Mouse (Mus musculus): ENCODE measurements around the gene Bmper.
A peak's percentile ranks its signal among the peaks of the same experiment; 100 is the strongest.

Bmper gene

DNA sequence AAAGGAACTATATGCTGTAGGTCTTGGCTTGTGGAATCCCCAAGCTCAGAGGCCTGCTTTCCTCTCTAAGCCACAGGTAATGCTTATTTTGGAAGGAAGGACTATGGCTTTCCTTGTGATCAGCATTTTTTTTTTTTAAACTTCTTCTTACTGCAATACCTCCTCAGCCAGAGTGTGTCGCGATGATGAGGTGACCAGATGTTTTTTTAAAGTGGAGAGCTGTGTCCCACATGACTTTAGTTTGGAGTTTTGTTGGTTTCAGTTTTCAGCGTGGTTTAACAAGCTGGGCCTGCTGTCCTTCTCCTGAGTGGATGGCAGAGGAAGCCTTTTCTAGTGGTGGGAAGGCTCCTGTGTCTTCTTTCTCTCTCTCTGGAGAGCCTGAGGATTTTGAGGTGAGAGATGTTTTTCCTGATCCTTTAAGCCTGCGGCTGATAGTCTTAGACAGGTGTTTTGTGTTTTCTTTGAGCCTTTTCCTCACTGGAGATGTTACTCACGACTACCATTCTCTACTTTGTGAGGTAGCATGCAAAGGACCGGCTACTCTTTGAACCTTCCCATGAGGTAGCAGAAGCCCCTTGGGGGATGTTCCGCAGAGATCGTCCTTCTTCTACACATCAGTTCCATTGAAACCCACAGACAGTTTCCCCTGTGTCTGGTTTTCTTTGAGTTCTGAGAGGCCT is 74.8 kb downstream of the Bmper start:
- peak; percentile 48 for DNase-seq (ENCODE audit: low read depth, low spot score)

GRCm38 (mm10) chr9:23300376-23300775 is 77.5 kb downstream of the Bmper start:
- DNase-seq (ENCODE audit: low read depth, low spot score): peak; percentile 61

DNA sequence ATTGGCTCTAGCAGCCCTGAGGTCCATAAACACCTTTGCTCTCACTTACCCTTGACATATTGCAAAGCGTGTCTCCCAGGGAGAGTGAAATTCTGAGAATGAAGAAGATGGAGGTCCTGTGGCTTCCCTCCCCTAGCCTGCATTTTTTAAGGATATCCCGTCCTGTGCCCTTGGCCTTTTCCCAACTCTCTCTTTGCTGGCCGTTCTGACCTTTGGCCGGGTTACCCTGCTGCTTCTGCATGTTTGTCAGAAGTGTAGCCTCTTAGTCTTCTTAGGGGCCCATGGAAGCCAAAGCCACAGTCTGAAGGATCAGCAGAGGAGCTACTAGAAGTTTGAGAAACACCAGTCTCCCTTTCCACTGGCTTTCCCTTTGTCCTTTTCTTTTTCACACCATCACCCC is 82.8 kb downstream of the Bmper start:
- DNase-seq (ENCODE audit: low read depth, low spot score): no peak

GRCm38 (mm10) chr9:23306226-23306625 is 83.3 kb downstream of the Bmper start:
- DNase-seq (ENCODE audit: low read depth, low spot score): no peak

GRCm38 (mm10) chr9:23307835-23308234 is 85.0 kb downstream of the Bmper start:
- no peak for DNase-seq (ENCODE audit: low read depth, low spot score)

DNA sequence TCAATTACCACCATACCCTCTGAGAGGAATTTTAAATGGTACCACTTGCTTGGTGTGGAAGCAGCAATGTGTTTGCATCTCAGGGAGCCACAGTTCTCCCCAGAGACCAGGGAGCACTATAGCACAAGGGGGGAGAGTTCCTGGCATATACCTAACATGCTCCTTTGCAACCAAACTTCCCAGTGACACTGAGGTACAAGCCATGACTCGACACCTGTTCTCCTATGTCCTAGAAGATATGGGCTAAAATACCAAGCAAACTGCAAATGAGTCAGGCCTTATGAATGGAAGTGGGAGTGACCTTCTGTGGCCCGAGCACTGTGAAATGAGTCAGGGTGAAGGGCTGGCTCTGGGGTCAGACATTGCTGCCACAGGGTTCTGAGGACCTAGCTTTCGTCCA is 88.1 kb downstream of the Bmper start:
- DNase-seq (ENCODE audit: low read depth, low spot score): peak; percentile 77

DNA sequence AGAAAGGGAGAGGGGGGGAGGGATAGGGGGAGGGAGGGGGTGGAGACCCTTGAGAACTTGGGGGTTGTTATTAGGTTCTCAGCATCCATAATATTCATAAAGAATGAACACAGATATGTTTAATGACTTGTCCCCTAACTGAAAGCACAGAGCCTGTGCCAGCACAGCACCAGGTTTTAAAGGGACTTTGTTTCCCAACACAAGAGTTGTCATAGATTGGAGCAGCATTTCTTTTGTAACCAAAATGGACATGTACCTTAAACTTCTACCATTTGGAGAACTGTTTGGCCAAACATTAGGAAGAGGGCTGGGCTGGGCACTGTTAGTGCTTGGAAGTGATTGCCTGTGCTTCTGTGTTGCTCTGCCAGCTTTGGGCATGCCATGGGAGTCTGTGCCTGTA is 89.1 kb downstream of the Bmper start:
- DNase-seq (ENCODE audit: low read depth, low spot score): peak; percentile 51

DNA sequence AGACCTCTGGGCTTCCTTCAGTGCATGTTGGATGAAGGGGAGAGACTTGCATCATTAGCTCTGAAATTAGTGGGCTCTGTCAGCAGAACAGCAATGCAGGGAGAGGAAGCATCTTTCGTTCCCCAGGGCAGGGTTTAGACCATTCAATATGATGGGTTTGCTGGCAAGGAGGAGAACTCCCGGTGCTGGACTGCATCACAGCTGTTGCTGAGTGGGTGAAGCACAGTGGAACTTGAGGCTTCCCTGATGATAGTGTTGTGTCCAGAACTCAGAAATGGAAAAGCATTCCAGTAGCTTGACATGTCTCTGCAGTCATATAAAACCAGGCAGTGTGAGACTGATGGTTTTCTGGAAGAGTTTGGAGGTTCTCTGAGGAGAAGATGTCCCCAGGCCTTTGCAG is 90.0 kb downstream of the Bmper start:
- no peak for DNase-seq (ENCODE audit: low read depth, low spot score)

- no peak for DNase-seq (ENCODE audit: low read depth, low spot score)
Measured at GRCm38 (mm10) chr9:23315631-23316330, 92.9 kb downstream of the Bmper start.

GRCm38 (mm10) chr9:23327830-23328229 is 105.0 kb downstream of the Bmper start:
- no peak for DNase-seq (ENCODE audit: low read depth, low spot score)

- no peak for DNase-seq (ENCODE audit: low read depth, low spot score)
Measured at GRCm38 (mm10) chr9:23333041-23333622, 110.3 kb downstream of the Bmper start.

DNA sequence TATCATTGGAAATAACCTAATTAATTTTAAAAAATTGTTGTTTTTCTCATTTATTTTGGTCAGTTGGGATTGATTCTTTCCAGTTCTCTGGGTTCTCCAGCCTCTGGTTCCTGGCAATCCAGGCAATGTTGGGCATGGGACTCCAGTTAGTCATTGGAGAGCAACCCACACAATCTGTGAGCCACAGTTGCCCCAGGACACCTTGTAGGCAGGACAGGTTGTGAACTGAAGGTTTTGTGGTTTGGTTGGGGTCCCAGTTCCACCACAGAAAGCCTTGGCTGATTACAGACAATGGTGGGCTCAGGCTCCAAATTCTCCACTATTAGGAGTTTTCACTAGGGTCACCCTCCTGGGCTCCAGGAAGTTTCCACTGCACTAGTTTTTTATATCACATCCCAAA is 117.7 kb downstream of the Bmper start:
- peak; percentile 54 for DNase-seq (ENCODE audit: low read depth, low spot score)

GRCm38 (mm10) chr9:23341246-23341645 is 118.4 kb downstream of the Bmper start:
- DNase-seq (ENCODE audit: low read depth, low spot score): peak; percentile 60

DNA sequence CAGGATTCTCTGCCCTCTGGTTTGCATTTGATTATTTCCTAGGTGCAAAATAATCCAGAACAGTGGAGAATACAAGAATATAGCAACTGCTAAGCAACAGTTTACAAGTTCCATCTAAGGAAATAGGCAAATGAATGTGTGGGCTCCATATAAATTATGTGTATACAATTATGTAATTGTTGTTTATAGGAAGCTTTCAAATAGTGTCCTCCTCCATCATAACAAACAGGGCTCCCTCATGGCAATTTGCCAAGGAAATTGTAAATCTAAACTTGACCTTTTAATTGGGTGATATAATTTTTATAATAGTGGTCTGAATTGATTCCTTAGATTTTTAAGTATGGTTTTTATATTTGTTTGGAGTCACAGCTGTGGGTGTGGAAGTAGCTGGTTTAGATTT is 121.5 kb downstream of the Bmper start:
- no peak for DNase-seq (ENCODE audit: low read depth, low spot score)

GRCm38 (mm10) chr9:23345093-23345844 is 122.4 kb downstream of the Bmper start:
- DNase-seq (ENCODE audit: low read depth, low spot score): no peak

GRCm38 (mm10) chr9:23349603-23350002 is 126.7 kb downstream of the Bmper start:
- DNase-seq (ENCODE audit: low read depth, low spot score): no peak

- DNase-seq (ENCODE audit: low read depth, low spot score): no peak
Measured at GRCm38 (mm10) chr9:23351400-23351799, 128.5 kb downstream of the Bmper start.

GRCm38 (mm10) chr9:23352396-23352795 is 129.5 kb downstream of the Bmper start:
- DNase-seq (ENCODE audit: low read depth, low spot score): no peak

DNA sequence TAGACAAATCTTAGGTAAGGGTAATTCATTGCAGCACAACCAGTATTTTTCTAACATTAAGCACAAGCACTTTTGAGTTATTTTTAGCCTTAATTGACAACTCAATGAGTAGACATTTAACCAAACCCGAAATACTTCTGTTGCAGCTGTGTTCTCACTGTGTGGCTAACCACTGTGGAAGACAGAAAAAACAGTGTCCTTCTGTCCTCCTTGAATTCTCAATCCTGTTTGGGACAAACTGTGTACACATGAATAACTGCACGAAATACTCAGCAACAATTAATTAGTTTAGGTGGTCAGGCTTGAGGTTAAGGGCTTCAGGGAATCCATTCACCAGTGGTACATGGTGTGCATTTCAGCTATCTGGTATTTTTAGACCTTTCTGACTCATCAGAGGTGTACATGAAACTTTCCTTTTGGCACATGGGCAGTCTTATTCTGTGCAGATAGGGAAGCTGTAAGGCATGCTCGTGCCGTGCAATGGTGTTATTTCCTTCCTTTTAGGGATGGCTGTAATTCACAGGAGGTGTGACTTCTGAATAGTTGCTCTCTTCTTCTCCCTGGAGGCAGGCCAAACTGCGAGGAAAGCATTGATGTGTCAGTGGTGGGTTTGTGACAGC is 131.4 kb downstream of the Bmper start:
- DNase-seq (ENCODE audit: low read depth, low spot score): peak; percentile 27

- no peak for DNase-seq (ENCODE audit: low read depth, low spot score)
Measured at GRCm38 (mm10) chr9:23358108-23358507, 135.2 kb downstream of the Bmper start.

- DNase-seq (ENCODE audit: low read depth, low spot score): no peak
Measured at GRCm38 (mm10) chr9:23363139-23363538, 140.3 kb downstream of the Bmper start.

DNA sequence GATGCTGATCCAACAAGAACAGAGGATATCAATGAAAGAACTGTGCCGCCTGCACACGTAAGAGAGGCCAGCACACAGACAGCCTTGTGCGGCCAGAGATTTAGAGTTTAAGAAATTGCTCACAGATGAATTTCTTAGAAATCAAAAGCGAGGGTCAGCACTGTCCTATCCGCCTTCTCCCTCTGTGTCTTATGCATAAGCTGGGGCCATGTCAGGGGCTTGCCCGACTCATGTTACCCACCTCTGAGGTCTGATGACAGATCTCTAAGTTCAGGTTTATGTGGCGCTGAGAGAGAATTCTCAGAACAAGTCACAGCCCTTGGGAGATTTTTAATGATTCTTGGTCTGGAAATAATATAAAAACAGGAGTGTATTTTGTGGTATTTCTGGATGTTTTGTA is 140.7 kb downstream of the Bmper start:
- no peak for DNase-seq (ENCODE audit: low read depth, low spot score)

Measured in 3T3-L1 (cell line).